Mouse (Mus musculus): ENCODE results near the gene Ccdc3.
"Not testable (repeated sequence)": the region's sequence is repeated elsewhere in the genome, so short reads cannot be mapped to it uniquely, and the experiment has no call there.

Gene Ccdc3

DNA sequence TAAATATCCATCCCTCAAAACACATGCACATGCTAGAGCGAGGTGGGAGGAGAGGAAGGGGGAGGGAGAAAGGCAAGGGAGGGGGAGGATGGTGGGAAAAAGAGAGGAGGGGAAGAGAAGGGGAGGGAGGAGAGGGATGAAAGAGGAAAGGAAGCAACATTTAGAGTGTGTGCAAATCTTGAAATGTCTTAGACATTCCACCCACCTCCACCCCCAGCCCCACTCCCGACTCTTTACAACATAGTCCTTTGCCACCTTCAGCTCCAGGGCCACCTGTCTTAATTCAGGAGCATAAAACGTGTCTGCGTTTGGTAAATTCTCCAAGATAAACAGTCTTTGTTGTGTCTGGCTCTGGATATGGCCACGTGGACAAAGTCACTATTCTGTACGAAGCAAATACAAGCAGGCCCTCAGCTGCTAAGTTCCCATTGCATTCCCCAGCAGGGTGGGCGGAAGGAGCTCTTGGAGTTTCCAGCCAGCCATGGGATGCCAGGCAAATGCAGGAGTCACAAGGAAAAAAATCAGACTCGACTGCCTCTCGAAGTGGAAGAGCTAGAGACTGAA, 77.8 kb downstream of the Ccdc3 start:
- no peak for DNase-seq

GRCm38 (mm10) chr2:5219206-5219605, 81.6 kb downstream of the Ccdc3 start:
- DNase-seq: no peak

DNA sequence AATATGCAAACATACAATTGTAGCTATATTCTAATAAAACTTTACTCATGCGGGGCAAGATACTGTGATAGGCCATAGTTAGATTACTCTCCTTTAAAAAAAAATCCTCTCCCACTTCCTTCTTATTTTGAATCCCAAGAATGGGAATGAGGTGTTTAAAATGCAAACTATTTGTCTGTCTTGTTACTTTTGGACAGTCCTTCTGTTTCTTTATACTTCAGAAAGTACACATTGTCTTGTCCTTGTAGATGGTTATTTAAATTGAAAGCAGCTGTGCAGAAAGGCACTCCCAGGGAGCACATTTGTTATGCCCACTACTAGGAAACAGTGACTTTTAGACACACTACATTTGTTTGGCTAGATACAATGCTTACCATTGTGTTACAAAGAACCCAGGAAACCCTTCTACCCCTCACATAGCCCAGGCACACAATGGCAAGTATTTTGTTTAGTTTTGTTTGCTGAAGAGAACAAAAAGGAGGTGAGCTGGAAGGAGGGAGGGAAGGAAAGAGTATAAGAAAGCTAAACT, 82.3 kb downstream of the Ccdc3 start:
- DNase-seq: no peak

- no peak for DNase-seq
Observed at GRCm38 (mm10) chr2:5222571-5222970, 85.0 kb downstream of the Ccdc3 start.

DNA sequence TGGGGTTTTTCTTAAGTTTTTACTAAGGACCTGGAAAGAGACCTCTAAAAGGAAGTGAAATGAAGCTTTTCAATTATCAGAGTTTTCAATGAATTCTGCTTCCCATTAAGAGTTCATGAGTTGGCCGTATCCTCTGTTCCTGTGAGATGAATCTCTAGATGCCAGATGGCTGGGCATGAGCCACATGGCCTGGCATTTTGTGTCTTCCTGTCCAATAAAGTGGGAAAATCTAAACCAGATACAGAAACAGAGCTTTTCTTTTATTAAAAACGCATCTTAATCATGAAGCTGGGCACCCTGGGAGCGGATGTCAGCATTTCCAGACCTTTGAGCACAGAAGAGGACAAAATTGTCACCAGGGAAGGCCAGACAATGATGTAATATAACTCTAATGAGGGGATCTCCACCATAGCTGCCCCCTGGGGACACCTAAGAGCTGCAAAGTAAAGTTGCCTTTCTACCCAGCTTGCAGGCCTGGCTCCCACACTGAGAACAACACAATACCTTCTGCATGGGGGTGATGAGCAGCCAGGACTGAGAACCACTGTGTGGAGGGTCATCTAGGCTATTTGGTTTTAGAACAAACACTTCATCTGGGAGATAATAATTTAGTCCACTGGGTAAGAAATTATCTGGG, 99.4 kb downstream of the Ccdc3 start:
- no peak for DNase-seq

DNA sequence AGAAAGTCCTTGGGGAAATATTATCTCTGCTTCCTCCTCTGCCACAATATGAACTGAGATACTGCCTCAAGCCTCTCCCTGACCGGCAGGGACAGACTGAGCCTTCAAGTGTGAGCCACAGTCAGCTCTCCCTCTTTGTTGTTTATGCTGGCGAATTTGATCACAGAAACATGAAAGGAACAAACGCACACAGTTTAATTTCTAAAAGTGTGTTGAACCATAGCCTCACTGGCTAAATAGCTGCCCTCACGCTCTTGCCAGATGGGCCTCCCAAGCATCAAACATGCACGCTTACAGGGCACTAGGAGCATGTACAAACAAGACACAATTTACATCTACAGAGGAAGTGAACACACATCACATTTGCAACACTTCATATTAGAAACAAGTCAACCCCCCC, 100.3 kb downstream of the Ccdc3 start:
- peak; percentile 25 to 64 for DNase-seq

DNA sequence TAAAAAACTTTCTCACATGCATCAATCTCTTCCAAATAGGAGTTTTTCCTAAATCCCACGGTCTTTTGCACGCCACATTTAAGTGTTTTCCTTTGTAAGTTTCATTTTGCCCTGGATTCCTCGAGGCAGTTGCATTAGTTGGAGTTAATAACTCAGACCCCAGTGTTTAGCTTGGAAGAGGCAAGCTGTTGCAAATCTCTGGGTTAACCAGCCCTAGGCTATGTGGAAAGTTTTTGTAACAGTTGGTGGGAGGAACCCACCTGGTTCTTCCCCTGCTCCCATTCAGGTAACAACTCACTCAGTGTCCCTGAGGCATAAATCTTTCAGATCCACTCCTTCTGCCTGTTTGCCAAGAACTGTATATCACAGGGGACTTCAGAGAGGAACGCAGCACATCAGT, 101.9 kb downstream of the Ccdc3 start:
- no peak for DNase-seq

DNA sequence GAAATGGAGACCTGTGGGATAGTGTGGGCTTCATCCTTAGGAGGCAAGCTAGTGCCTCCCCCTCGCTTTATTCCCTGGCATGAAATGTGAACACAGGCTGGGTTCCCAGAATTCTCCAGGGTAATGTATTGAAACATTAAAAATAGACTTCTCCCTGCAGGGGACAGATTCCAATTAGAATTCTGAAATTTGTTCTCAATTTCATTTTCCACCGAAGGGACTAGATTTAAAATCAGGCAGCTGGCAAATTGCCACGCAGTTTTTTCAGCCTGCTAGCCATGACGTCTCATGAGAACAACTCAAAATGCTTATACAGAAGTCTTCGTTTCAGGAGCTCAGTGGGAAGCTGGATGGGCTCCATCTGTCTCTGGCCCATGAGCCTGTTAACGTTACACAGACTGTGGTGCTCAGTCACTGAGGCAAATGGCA, 103.9 kb downstream of the Ccdc3 start:
- DNase-seq: peak; percentile 27 to 37

DNA sequence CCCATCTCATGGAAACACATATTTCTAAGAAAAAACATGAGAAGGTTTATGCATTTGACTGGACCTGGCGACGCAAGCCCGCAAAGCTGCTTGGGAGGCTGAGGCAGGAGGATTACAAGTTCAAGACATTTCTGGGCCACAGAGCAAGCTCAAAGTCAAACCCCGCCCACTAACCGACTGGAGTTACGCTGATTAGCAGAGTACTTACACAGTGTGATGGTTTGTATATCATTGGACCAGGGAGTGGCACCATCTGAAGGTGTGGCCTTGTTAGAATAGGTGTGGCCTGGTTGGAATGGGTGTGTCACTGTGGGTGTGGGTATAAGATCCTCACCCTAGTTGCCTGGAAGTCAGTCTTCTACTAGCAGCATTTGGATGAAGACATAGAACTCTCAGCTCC, 111.6 kb downstream of the Ccdc3 start:
- not testable (repeated sequence) for DNase-seq

DNA sequence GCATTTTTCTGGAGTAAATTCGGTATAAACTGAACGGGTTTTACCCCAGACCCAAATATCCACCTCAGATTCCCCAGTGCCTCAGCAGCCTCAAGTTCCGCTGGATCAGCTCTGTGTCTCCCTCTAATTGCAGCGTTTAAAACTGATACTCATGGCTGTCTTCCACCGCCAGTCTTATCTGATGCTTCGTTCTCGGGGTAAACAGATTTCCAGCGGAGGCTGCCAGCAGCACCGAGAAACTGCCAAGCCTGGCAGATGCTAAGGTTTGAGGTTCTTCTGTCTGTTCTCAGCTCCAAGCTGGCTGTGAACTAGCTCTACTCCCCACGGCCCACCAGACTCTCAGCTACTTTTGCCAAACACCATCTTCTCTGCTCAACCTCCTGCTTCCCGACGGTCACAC, 112.4 kb downstream of the Ccdc3 start:
- peak; percentile 71 to 89 for DNase-seq

GRCm38 (mm10) chr2:5258250-5258649, 120.7 kb downstream of the Ccdc3 start:
- DNase-seq: no peak

DNA sequence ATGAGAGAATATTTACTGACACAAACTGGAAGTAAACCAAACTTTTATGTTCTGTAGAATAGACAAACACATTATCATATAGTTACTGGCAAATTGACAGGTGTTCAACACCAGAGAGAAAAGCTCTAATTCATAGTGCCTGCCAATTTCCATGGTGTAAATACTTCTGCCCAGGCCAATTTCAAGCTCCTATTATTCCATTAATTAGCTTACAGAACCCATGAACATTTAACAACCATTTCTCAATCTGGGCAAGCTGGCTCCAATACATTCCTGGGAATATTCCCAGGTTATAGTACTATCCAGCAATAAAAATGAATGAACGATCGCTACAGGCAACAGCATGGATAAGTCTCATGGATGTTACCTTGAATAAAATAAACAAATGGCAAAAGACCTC, 124.7 kb downstream of the Ccdc3 start:
- no peak for DNase-seq

DNA sequence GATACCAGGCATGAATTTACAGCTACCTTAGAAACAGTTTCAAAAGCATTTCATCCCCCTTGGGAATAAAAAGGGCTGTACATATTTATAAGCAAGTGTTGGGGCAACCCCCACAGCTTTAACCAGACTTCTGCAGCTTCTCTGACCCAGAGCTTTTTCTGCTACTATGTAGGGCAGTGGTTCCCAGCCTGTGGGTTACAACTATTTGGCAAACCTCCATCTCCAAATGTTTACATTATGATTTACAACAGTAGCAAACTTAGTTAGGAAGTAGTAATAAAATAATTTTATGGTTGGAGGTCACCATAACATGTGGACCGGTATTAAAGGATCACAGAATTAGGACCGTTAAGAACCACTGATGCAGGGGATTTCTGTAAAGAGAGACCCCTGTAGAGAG, 130.4 kb downstream of the Ccdc3 start:
- DNase-seq: no peak

Measured in lung, postnatal 4 days (tissue).